Mouse (Mus musculus) heart, adult 2 months (tissue): ENCODE measurements around the gene 4931406P16Rik. TPM values are rescaled to one million over a fixed set of nuclear protein-coding genes. Genes with fewer than 3 reads are reported as not detected.

Source experiments
- DNase-seq, 2 experiments: peaks; one replicate each; pipeline ENCODE4 v3.0.0; 2021
- H3K27ac ChIP-seq: fragments of 200-600 bp; 2 replicates; pipeline ENCODE4 v1.8.1; 2022
- H3K27me3 ChIP-seq: fragments of 200-500 bp; 2 replicates; pipeline ENCODE4 v1.6.1; 2012; ENCODE audit warnings: mild to moderate bottlenecking, low read length, inconsistent platforms, mixed read lengths; ENCODE audit not compliant: control insufficient read depth, insufficient read depth
- H3K36me3 ChIP-seq: fragments of 200-500 bp; 2 replicates; pipeline ENCODE4 v1.6.1; 2012; ENCODE audit warnings: low read length, inconsistent platforms; ENCODE audit not compliant: control insufficient read depth, insufficient read depth
- H3K4me1 ChIP-seq: fragments of 200-500 bp; 2 replicates; pipeline ENCODE4 v1.6.1; 2011; ENCODE audit warnings: low read length; ENCODE audit not compliant: control insufficient read depth, insufficient read depth
- H3K4me3 ChIP-seq: fragments of 200-600 bp; 2 replicates; pipeline ENCODE4 v1.8.1; 2022
- H3K79me2 ChIP-seq: fragments of 200-500 bp; replicated peaks from 2 replicates; pipeline ENCODE4 v1.6.1; 2012; ENCODE audit warnings: mild to moderate bottlenecking, inconsistent platforms, low read length, moderate library complexity, mixed read lengths; ENCODE audit not compliant: control insufficient read depth, insufficient read depth
- H3K9ac ChIP-seq: fragments of 200-500 bp; 2 replicates; pipeline ENCODE4 v1.6.1; 2012; ENCODE audit warnings: low read depth, mild to moderate bottlenecking, control low read depth, inconsistent platforms, low read length, mixed read lengths
- CTCF ChIP-seq: fragments of 200-600 bp; IDR thresholded peaks from 2 replicates; pipeline ENCODE4 v1.8.1; 2022; ENCODE audit warnings: antibody characterized with exemption, mild to moderate bottlenecking, moderate library complexity
- EP300 ChIP-seq: fragments of 200-500 bp; IDR thresholded peaks from 2 replicates; pipeline ENCODE4 v1.6.1; 2011; ENCODE audit warnings: low read depth, low read length, control low read depth; ENCODE audit not compliant: insufficient read depth
- POLR2A ChIP-seq: fragments of 200-500 bp; IDR thresholded peaks from 2 replicates; pipeline ENCODE4 v1.6.1; 2011; ENCODE audit warnings: mild to moderate bottlenecking, low read depth, low read length, control low read depth; ENCODE audit not compliant: insufficient read depth
- WGBS: fragments of 180-500 bp; shearing (Covaris S2); methylation state at CpG from one replicate; pipeline ENCODE4 v1.1.7; 2018; 5-methylcytosine and 5-hydroxymethylcytosine counted together
- intact Hi-C: fragments of 180-260 bp; cut with DNase I; formaldehyde crosslinking; loops from one replicate; pipeline ENCODE4 v1.15.1; 2025
- polyA plus RNA-seq: library from polyadenylated mRNA; depleted of rRNA; stranded (reverse); fragments of >200 nt; gene quantifications from 2 replicates; pipeline ENCODE4 v1.2.3, GENCODE M21; 2012
- total RNA-seq, 2 experiments: library from RNA; stranded (reverse); gene quantifications; 2 replicates each; pipeline ENCODE4 v1.2.3; 2021

4931406P16Rik gene
- total and polyA plus RNA-seq, 3 experiments, result 24.9 to 44.1 (median 40.7) TPM

DNA sequence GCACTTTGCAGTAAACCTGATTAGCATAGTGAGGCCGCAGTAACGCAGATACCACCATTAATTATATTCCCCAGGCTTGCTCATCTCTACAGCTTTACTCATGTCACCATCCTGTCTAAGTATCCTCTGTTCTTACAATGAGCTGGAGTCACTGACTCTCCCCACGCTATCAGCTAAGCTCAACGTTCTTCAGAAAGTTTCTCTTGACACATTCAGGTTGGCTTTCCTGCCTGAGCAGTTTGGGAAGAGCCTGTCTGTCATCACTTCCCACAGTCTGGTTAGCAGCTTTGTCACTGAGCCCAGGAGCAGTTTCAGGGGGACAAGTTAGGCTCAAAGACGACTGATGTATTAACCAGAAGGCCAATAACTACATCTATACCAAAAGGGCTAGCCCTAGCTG lies 4.8 kb downstream of the 4931406P16Rik start:
- peak overlapping the region; percentile 5; the same call in 1 of the 2 replicates for H3K9ac ChIP-seq
- H3K4me1 ChIP-seq, result peaks cover 20% of the 10 kb centered on the region
- no peaks in the 10 kb centered on the region for H3K27me3 ChIP-seq
- intact Hi-C loops, result no loop called here
- peak overlapping the region; percentile 52 for H3K27ac ChIP-seq
- no peak overlapping the region; the same call in 1 of the 2 replicates for H3K4me3 ChIP-seq
- no peak for DNase-seq
- H3K79me2 ChIP-seq, result peaks cover 12% of the 10 kb centered on the region
- H3K36me3 ChIP-seq, result peaks cover 61% of the 10 kb centered on the region
- WGBS, result 25% methylated on average over 5 of the region's 5 CpGs
- TF ChIP-seq EP300, result no peak
- no peak for TF ChIP-seq CTCF
- no peak for TF ChIP-seq POLR2A

DNA sequence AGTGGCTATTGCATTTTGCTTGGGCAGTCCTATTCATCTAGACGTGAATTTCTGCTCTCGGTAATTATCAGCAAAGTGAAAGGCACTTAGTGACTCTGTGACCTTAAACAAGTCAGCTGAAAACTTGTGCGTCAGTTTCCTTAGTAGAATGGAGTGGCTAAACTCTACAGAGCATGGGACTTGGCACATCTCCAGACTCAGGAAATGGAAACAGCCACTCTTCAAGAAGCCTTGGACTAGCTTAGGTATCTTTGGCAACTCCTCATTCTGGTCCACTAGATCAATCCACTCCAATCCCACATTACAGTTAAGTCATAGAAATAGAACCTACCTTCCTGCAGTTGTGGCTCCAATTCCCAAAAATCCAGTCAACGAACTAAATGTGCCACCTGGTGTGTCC lies 7.9 kb downstream of the 4931406P16Rik start:
- Histone ChIP-seq H3K4me3 (peak overlapping the region; percentile 26; the same call in 1 of the 2 replicates), H3K36me3 (peaks cover 68% of the 10 kb centered on the region), H3K27me3 (no peaks in the 10 kb centered on the region), H3K4me1 (peaks cover 34% of the 10 kb centered on the region), H3K27ac (peak overlapping the region; percentile 82), H3K9ac (peak overlapping the region; percentile 43), H3K79me2 (peaks cover 15% of the 10 kb centered on the region)
- DNase-seq, result peak in 1 of 2 experiments; percentile 59
- WGBS, result 12% methylated on average over 4 of the region's 4 CpGs
- intact Hi-C loops, result no loop called here
- TF ChIP-seq CTCF, result no peak
- peak; percentile 21; the same call in 1 of the 2 replicates for TF ChIP-seq POLR2A

DNA sequence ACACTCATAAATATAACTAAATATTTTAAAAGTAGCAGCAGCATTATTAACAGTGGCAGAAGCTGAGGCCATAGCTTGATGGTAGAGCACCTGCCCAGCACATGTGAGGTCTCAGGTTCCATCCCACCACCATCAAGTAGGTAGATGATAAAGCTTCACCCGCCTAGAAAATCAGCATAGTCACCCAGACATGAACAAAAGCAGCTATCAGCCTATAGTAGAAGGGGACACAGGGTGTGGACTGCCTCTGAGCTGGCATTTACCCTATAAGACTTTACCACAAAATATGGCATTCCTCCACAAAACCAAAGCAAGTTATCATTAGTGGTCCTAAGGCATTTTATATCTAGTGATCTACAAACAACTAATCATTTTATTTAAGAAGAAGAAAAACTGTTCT lies 10.7 kb downstream of the 4931406P16Rik start:
- H3K4me1 ChIP-seq, result peaks cover 34% of the 10 kb centered on the region

DNA sequence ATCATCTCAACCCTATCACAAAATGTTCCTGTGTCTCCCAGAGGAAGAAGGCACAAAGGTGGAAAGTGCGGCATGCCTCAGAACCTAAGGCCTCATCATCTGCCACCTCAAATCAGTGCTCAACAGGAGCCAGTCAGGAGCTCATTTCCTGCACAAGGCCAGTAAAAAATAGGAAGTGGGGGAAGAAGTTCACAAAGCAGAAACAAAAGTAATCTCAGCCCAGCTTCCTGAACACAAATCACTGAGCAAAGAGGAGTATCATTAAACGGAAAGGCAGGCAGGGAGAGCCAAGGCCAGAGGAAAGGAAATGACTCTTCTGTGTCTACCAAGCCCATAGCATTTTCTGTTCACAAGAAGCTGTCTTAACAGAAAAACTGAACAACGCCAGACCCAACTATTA lies 11.4 kb downstream of the 4931406P16Rik start:
- TF ChIP-seq CTCF (no peak), EP300 (peak; percentile 90), POLR2A (peak; percentile 57; the same call in 1 of the 2 replicates)
- Histone ChIP-seq H3K79me2 (peaks cover 13% of the 10 kb centered on the region), H3K4me1 (peaks cover 35% of the 10 kb centered on the region), H3K4me3 (peak overlapping the region; percentile 15; the same call in 1 of the 2 replicates), H3K9ac (no peak overlapping the region), H3K36me3 (peaks cover 51% of the 10 kb centered on the region), H3K27ac (peak overlapping the region; percentile 82), H3K27me3 (no peaks in the 10 kb centered on the region)
- peak in 1 of 2 experiments; percentile 52 for DNase-seq
- WGBS, result 34% methylated on average over 3 of the region's 3 CpGs
- intact Hi-C loops, result loop anchor here (1.0 kb wide), 1 partner anchor 10 kb away; no protein-coding TSS in a partner anchor

More for the DNA sequence above, 10.7 kb downstream of the 4931406P16Rik start:
- peak overlapping the region; percentile 82 for H3K27ac ChIP-seq
- TF ChIP-seq EP300 (no peak), CTCF (no peak), POLR2A (no peak)
- peaks cover 56% of the 10 kb centered on the region for H3K36me3 ChIP-seq
- intact Hi-C loops, result loop anchor here (1.0 kb wide), 1 partner anchor 10 kb away; no protein-coding TSS in a partner anchor
- peaks cover 16% of the 10 kb centered on the region for H3K79me2 ChIP-seq
- 70% methylated on average over 1 of the region's 1 CpGs for WGBS
- no peaks in the 10 kb centered on the region for H3K27me3 ChIP-seq
- H3K4me3 ChIP-seq, result no peak overlapping the region
- no peak for DNase-seq
- H3K9ac ChIP-seq, result no peak overlapping the region

DNA sequence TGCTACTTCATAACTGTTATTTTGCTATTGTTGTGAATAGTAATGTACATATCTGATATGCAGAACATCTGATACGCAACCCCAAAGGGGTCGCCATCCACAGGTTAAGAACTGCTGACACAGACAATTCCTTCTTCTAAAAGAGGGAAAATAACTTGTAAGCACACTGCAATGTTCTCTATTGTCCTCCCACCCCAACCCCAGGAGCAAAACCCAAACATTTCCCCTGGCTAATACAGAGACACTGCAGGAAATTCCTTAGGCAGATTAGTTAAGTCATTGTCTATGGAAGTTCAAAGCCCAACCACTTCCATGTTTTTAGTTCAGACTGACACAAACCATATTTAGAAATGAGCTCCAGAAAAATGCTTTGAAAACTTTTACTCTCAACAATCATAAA lies 14.5 kb downstream of the 4931406P16Rik start:
- WGBS, result 62% methylated on average over 2 of the region's 2 CpGs
- H3K4me3 ChIP-seq, result no peak overlapping the region
- peaks cover 41% of the 10 kb centered on the region for H3K36me3 ChIP-seq
- DNase-seq, result no peak
- intact Hi-C loops, result no loop called here
- no peak overlapping the region for H3K9ac ChIP-seq
- peaks cover 18% of the 10 kb centered on the region for H3K79me2 ChIP-seq
- H3K27me3 ChIP-seq, result no peaks in the 10 kb centered on the region
- no peak overlapping the region; the same call in 1 of the 2 replicates for H3K27ac ChIP-seq
- TF ChIP-seq EP300, result no peak
- no peak for TF ChIP-seq CTCF
- no peak for TF ChIP-seq POLR2A
- H3K4me1 ChIP-seq, result peaks cover 25% of the 10 kb centered on the region

DNA sequence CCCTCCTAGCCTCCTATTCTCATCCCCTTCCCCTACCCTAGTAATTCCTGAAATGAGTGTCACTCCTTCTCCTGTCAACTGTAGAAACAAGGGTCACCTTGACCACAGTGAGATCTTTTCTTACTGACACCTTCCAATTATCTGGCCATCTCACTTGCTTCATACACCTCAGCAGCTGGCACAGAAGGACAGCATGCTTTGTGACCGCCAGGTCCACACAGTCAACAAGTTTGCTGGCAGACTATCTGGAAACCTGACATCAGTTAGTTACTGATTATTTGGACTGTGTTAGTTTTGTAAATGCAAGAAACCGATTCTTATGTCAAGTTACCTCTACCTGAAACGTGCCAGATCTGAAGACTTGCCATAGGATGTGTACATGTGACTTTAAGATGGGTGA lies 17.2 kb downstream of the 4931406P16Rik start:
- no peak overlapping the region for H3K4me3 ChIP-seq
- H3K9ac ChIP-seq, result no peak overlapping the region
- H3K27me3 ChIP-seq, result no peaks in the 10 kb centered on the region
- H3K4me1 ChIP-seq, result peaks cover 20% of the 10 kb centered on the region
- no peak overlapping the region for H3K27ac ChIP-seq
- intact Hi-C loops, result no loop called here
- peaks cover 12% of the 10 kb centered on the region for H3K79me2 ChIP-seq
- H3K36me3 ChIP-seq, result peaks cover 41% of the 10 kb centered on the region
- DNase-seq, result no peak
- WGBS, result 56% methylated on average over 3 of the region's 3 CpGs
- TF ChIP-seq EP300 (no peak), CTCF (no peak), POLR2A (no peak)

DNA sequence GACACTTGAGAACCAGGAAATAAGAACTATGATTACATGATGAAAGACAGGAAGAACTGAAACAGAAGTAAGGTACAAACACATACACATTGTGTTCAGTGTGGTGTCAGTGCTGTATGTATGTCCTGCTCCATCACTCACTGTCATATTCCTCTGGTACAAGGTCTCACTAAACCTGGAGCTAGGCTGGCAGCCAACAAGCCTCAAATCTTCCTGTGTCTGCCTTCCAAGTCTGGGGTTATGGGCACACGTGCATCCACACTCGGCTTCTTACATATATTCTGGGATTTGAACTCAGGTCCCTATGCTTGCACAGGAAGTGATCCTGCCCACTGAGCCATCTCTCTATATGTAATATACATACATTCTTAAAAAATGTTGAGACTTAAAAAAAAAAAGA lies 20.7 kb downstream of the 4931406P16Rik start:
- intact Hi-C loops, result no loop called here

More for the DNA sequence above, 20.7 kb downstream of the 4931406P16Rik start:
- peaks cover 17% of the 10 kb centered on the region for H3K4me1 ChIP-seq
- no peak for TF ChIP-seq CTCF
- no peak overlapping the region for H3K9ac ChIP-seq
- no peaks in the 10 kb centered on the region for H3K27me3 ChIP-seq
- no peak for DNase-seq
- H3K36me3 ChIP-seq, result peaks cover 39% of the 10 kb centered on the region
- WGBS, result 42% methylated on average over 2 of the region's 2 CpGs
- no peak overlapping the region for H3K27ac ChIP-seq
- no peak overlapping the region for H3K4me3 ChIP-seq
- peaks cover 12% of the 10 kb centered on the region for H3K79me2 ChIP-seq
